Mouse (Mus musculus) thymus, postnatal 4 days (tissue): Measurements from ENCODE around the gene Gm49416.
"Not testable (repeated sequence)": the region's sequence is repeated elsewhere in the genome, so short reads cannot be mapped to it uniquely, and the experiment has no call there.

Experiments
- DNase-seq: peaks from one replicate; pipeline ENCODE4 v3.0.0; 2021

Gene Gm49416

DNA sequence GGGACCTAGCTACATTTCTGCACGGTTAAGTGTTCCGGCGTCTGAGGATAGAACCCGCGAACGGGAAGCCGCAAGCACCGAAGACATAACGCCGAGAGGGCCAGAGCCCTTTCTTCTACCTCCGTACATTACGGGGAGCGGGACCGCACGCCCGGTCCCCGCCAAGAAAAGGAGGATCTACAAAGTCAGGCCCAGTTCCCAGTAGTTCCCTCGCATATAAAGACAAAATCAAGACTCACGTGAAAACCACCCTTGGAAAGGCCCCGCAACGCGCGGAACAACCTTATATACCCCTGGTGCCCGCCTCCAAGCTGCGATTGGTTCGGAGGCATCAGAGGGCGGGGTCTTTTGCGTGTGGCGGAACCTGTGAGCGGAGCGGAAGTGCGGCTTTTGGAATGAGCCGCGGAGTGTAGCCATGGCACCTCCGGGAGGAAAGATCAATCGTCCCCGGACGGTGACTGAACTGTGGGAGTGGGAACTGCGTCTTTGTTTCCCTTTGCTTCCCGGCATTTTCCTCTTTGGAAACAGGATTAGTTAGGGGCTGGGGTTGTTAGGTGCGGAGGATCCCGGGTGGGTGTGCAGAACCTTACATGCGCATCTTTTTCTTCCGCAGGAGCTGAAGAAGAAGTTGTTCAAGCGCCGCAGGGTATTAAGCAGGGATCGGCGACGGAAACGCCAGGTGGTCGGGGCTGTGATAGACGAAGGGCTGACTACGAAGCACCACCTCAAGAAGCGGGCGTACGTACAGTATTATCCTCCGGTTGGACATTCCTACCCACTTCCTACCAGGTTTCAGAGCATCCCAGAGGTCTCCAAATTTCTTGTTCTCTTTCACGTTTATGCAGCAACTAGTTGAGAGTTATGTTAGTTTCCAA is at the start of gene Gm49416, which contains the start of gene 1810009A15Rik:
Gene Gm49416, plus strand, starts transcription at position 416 of the 875 bp plus-strand sequence.
Gene 1810009A15Rik, plus strand, starts transcription at position 343 of the 875 bp plus-strand sequence.
- peak; percentile 96 for DNase-seq

DNA sequence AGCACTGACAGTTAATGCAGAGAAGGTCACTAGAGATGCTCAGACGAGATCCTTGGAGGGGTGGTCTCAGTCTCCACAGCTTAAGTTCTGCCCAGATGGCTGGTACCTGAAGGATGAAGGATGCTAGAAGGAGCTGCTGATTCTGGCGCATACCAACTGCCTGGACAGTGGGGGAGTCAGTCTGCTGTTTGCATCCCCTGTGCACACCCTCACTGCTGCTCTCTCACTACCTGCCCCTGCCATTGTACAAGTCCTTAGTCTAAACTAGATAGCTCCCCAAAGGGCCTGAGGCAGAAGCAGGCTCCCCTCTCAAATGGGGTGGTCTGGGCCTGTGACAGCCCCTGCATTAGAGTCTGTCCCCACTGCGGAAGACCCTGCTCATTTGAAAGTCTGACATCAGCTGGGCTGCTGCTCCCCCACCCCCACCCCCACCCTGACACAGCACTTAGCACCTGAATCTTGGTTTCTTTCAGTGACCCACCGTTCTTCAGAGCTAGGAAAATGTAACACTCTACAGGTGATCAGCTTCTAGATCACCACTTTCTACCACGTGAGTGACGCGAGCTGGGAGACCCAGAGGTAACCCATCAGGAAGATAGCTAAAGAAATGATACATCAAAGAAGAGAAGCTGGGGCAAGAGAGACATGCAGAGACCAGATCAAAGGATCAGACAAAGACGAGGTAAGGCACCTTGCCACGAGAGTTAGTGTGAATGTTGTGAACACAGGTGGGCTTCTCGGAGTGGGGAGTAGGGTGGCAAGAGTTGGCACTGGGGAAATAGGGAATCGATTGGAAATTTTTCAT is 49.4 kb upstream of the Gm49416 start, which contains the start of gene Gng3:
Gene Gng3, minus strand, starts transcription at position 92 of the 805 bp plus-strand sequence.
- DNase-seq, result peak; percentile 38

DNA sequence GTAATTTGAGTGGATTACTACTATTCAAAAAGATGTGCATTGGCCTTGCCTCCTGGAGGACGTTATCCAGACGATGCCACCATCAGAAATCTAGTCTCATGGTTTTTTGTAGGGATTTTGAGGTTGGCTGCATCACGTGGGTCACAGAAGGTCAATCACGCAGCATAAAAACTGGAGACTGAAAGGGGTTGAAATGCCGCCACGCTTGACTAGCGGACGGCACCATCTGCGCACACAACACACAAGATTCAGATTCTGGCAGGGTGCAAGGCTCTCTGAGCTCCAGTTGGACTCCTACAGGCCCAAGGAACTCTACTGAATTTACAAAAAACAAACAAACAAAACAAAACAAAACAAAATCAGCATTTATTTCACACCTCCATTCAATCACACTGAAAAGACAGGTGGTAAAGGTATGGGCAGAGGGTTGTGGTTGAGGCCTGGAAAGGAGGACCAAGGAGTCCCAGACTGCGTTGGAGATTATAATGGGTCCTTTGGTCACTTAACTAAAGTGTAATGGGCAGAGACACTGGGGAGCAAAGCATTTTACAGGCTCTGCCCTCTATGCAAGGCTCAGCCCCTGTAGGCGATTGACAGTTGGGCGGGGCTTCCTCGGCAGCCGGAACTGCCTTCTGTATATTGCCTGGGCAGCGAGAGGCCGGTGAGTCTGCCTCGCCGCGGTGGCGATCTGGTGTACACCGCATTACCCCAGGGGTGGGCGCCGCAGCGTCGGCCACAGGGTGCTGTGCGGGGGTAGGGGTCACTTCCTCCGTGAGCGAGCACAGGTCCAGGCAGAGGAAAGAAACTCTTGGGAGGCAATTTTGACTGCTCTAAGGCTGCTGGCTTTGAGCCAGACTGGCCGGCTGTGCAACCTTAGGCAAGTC is 48.6 kb upstream of the Gm49416 start:
- DNase-seq, result peak; percentile 73

DNA sequence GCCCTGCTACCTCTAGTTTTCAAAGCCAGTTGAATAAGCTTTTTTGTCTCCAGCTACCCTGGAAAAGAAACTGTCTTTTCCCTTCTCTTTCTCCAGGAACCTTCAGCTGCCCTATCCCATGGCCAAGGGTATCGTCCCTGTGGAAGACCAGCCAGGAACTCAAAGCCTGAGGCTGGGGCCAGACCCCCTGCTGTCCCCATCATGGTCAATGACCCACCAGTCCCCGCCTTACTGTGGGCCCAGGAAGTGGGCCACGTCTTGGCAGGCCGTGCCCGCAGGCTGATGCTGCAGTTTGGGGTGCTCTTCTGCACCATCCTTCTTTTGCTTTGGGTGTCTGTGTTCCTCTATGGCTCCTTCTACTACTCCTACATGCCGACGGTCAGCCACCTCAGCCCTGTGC is 47.7 kb upstream of the Gm49416 start:
- DNase-seq, result peak; percentile 28

DNA sequence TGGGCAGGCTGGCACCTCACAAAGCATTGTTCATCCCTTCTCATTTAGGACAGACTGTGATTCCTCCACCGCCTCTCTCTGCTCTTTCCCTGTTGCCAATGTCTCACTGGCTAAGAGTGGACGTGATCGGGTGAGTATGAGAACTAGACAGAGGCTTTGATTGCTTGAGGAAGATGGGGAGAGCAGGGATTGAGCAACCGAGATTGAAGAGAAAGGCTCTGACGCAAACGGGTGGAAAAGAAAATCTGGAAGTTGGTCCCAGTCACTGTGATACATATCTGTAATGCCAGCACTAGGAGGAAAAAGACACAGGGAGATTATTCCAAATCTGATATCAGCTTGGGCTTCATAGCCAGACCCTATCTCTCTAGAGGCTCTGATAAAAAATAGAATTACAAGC is 45.8 kb upstream of the Gm49416 start:
- DNase-seq, result no peak

DNA sequence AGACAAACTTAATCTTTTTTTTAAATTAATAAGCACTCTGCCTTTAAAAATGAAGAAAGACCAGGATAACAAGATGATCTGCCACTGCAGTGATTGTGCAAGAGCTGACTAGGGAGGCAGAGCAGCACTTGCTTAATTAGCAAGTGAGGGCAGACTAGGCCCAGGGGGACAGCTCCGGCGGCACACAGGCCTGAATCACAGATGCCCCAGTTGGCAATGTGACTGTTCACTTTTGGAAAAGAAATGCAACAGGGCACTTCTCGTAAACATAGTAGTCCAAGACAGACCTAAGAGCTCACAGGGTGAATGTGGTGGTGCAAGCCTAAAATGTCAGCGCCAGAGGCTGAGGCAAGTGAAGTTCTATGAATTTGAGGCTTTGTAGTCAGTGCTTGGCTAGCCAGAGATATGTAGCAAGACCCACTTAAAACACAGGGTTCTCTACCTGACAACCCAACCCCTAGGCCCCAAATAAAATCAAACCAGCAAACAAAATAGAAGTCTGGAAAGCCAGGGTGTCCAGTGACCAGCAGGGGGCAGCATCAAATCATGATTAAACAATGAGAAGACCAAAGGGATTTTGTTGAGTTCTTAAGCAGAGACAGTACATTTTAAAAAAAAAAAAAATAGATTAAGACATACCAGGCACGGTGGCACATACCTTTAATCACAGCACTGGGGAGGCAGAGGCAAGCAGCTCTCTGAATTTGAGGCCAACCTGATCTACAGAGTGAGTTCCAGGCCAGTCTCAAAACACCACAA is 44.2 kb upstream of the Gm49416 start:
- peak; percentile 91 for DNase-seq

DNA sequence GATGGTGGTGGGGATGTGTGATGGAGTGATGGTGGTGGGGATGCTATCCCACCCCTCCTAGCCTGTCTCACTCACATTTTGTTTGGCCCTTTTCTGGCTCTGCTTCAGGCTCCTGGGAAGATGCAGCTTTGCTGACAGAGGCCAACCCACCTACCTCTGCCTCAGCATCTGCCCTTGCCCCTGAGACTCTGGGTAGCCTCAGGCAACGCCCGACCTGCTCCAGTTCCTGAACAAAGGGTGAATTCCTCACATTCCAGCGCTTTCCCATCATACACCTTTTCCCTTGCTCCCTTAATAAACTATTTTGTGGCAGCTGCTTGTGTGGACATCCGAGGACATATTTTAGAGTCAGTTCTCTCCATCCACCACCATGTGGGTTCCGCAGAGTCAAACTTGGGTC is 40.4 kb upstream of the Gm49416 start:
- DNase-seq, result no peak

DNA sequence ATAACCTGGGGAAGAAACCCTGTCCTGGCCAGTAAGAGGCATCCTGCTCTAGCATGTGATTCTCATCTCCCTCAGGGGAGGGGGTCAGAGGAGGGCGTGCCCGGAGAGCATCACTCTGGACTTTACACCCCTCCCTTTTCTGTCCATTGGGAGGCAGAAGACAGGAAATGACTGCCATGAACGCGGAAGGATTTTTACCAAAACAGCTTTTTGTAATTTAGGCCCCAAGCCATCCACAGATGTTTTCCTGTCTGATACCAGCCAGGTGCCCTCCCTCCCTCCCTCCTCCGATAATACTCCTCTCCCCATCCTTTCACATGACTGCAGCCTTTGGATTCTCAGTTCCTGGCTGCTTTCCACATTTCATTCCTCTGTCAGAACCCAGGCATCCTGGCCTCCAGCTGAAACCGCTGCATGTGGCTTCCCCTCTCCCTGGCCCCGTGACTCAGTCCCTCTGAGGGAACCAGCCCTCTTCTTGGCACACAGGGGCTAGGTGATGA is 38.3 kb upstream of the Gm49416 start, which contains the start of gene Lrrn4cl:
Gene Lrrn4cl, plus strand, starts transcription at position 367 of the 500 bp plus-strand sequence.
- DNase-seq, result no peak

DNA sequence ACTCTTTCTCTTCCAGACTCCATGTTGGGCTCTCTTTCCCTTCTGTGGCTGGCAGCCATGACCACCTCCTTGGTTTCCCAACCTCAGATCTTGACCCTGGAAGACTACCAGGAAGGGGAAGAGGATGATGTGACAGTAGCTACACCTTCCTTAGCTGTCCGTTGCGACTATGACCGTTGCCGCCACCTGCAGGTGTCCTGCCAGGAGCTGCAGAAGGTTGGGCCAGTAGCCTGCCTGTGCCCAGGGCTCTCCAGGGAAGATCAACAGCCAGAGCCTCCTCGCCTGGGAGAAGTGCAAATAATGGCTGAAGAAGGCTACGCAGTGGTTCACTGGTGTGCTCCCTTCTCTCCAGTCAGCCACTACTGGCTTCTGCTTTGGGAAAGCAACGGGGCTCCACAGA is 37.1 kb upstream of the Gm49416 start:
- no peak for DNase-seq

DNA sequence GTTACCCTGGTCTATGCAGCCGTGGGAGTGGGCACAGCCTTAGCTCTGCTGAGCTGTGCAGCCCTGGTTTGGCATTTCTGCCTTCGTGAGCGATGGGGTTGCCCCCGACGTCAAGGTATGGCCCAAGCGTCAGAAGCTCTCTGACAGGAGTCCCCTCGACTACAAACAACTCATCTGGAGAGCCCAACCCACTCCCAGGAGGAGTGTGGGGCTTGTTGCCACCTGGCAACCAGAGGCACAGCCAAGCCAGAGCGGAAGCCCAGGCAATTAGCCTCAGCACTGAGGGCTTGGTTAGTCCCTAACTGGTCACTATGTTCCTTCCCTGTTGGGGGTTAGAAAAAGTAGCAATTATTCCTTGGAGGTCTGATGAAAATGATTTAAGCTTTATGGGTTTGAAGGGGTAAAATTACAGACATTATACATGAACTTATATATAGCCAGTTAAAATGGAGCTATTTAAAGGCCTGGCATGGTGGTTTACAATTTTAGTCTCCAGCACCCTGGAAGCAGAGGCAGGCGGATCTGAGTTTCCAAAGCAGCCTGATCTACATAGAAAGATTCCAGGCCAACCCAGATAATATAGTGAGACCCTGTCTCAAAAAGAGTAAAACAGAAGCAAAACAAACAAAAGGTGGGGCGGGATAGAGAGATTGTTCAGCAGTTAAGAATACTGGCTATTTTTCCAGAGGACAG is 36.3 kb upstream of the Gm49416 start:
- DNase-seq, result no peak

DNA sequence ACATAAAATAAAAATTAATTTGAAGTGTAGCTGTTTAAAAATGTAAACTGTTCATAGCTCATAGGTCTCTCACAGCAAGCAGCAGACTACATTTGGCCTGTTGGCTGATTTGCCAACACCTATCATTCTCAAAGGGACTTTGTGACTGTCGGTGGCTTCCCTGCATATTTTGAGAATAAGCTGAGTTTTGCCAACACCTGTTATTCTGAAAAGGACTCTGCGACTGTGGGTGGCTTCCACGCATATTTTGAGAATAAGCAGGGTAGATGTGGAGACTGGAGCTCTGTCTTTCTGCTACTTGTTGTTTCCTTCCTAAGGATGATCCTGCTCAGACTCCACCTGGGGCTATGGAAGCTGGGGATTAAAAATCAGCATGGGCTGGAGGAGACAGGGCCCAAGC is 35.6 kb upstream of the Gm49416 start:
- DNase-seq, result no peak

DNA sequence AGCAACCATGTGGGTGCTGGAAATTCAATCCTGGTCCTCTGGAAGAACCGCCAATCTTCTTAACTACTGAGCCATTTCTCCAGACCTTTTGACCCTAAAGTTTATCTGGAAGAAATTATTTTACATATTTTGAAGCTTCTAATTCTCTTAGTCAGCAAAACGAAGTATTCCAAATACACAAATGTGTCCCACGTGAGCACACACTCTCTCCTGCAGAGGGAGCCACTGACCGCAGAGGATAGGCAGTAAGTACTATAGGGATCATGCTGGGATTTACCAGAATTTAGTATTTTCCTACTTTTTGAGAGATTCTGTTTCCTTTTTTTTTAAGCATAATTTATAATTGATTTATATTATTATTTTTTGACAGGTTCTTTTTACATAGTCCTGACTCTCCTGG is 31.0 kb upstream of the Gm49416 start:
- peak; percentile 71 for DNase-seq

DNA sequence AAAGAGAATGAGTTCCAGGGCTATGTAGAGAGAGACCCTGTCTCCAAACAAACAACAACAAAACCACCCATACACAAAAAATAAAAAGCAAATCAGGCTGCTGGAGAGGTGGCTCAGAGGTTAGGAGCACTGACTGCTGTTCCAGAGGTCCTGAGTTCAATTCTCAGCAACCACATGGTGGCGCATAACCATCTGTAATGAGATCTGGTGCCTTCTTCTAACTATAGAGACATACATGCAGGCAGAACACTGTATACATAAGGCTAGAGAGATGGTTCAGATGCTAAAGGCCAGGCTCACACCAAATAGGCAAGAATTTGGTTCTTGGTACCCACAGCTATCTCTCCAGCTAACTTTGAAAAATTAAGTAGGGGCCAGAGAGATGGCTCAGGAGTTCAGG is 29.7 kb upstream of the Gm49416 start:
- peak; percentile 69 for DNase-seq

DNA sequence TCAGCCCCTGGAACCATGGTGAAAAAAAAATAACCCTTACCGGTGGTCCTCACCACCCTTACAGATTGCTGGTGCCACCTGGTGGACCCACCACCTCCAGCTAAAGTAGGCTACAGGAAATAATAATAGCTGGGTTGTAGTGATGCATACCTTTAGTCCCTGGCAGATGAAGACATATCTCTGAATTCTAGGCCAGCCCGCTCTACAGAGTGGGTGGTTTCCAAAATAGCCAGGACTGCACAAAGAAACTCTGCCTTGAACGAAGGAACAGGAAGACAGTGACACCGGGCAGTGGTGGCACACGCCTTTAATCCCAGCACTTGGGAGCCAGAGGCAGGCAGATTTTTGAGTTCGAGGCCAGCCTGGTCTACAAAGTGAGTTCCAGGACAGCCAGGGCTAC is 24.5 kb upstream of the Gm49416 start:
- peak; percentile 39 for DNase-seq

DNA sequence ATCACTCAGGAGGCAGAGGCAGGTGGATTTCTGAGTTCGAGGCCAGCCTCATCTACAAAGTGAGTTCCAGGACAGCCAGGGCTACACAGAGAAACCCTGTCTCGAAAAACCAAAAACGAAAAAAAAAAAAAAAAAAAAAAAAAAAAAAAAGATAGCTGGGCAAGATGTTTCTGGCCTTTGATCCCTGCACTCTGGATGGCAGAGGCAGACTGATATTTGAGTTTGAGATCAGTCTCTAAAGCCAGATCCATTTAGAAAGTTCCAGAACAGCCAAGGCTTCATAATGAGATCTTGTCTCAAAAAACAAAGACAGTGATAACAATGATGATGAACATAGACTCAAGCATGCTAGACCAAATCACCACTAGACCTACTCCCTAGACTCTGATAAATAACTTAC is 18.3 kb upstream of the Gm49416 start:
- not testable (repeated sequence) for DNase-seq

DNA sequence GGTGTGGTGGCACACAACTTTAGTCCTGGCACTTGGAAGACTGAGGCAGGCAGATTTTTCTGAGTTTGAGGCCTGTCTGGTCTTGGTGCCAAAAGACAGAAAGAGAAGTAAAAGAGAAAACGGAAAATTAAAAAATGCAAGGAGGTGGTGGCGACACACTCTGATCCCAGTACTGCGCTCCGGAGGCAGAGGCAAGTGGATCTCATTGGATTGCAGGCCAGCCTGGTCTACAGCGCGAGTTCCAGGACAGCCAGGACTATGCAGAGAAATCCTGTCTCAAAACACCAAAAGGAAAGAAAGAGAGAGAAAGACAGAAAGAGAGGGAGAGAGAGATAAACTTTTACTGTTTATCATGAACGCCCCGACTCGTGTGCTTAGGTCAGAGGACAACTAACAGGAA is 17.9 kb upstream of the Gm49416 start:
- peak; percentile 30 for DNase-seq

DNA sequence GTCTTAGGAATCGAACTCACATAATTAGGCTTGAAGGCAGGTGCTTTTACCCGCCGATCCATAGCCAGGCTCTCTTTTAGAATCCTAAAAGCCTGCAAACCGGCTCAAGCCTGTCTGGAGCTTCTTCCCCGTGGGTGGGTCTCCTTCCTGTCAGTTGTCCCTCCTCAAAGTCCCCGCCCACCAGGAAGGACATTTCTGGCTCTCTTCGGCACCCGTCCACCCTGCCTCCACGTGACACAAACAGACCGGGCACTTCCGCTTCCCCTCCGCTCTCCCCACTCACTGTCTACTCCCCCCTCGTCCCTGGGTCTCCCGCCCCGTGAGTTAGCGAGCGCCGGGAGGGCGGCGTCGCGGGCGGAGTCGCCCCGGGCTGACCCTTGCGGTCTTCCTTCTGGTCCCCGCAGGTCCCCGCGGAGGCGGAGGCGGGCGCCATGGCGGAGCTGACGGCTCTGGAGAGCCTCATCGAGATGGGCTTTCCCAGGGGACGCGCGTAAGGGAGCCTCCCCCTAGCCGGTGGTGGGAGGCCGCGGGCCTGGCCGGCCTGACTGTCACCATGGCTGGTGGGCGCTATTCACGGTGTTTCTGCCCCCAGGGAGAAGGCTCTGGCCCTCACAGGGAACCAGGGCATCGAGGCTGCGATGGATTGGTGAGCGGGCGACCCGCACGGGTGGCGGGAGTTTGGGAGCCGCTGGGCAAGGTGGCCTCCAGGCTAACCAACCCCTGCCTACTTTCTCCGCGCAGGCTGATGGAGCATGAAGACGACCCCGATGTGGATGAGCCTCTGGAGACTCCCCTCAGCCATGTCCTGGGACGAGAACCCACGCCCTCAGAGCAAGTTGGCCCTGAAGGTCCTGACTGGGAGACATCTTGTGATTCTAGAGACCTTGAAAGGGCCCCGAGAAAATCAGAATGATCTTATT is 17.2 kb upstream of the Gm49416 start, which contains the start of gene Ubxn1:
Gene Ubxn1, plus strand, starts transcription at position 230 of the 920 bp plus-strand sequence.
- peak; percentile 93 for DNase-seq

DNA sequence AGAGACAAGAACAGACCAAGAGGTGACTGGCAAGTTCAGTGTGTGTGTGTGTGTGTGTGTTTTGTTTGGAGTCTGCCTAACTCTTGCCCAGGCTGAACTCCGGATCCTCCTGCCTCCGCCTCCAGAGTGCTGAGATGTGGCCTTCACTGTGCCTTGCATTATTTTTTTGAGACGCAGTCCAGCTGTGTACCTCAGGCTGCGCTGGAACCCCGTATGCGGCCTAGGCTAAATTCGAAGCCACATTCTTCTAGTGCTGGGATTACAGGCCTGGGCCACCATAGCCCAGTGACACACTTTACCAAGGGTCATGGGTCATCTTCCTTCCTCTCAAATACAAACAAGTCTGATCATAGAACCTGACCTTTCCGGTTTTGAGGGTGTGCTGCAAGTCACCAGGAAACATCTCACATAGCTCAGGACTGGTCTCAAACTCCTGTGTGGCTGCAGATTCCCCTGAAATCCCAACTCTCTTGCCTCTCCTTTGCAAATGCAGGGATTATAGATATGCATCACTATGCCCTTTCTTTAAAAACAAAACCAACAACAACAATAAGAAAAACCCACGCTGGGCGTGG is 16.4 kb upstream of the Gm49416 start:
- DNase-seq, result no peak

DNA sequence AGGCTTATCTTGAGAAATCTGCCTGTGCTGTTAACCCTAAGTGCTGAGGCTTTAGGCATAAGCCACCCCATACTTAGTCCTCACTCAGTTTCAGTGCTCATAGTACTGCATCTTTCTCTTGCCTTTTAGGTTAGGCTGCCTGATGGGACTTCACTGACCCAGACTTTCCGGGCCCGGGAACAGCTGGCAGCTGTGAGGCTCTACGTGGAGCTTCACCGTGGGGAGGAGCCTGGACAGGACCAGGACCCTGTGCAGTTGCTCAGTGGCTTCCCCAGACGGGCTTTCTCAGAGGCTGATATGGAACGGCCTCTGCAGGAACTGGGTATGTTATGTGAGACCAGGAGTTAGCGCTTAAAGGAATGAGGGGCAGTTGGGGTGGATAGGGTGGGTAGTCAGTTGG is 13.7 kb upstream of the Gm49416 start:
- no peak for DNase-seq
